Mouse (Mus musculus) olfactory bulb, adult 2 months (tissue): ENCODE results near the gene Nfib. TPM values are rescaled to one million over a fixed set of nuclear protein-coding genes. Genes with fewer than 3 reads are reported as not detected.

ENCODE experiments used
- H3K27ac ChIP-seq: fragments of 200-500 bp; 2 replicates; pipeline ENCODE4 v1.5.1; 2012; ENCODE audit warnings: low read depth, low read length; ENCODE audit not compliant: insufficient read depth
- H3K4me1 ChIP-seq: fragments of 200-500 bp; 2 replicates; pipeline ENCODE4 v1.6.1; 2012; ENCODE audit warnings: low read length; ENCODE audit not compliant: control insufficient read depth, insufficient read depth
- H3K4me3 ChIP-seq: fragments of 200-500 bp; 2 replicates; pipeline ENCODE4 v1.5.1; 2012; ENCODE audit warnings: mild to moderate bottlenecking, low read depth, low read length, moderate library complexity; ENCODE audit not compliant: insufficient read depth
- CTCF ChIP-seq: fragments of 200-500 bp; IDR thresholded peaks from 2 replicates; pipeline ENCODE4 v1.5.1; 2012; ENCODE audit warnings: low read depth, mild to moderate bottlenecking, low read length, moderate library complexity; ENCODE audit not compliant: insufficient read depth
- POLR2A ChIP-seq: fragments of 200-500 bp; IDR thresholded peaks from 2 replicates; pipeline ENCODE4 v1.6.1; 2012; ENCODE audit warnings: mild to moderate bottlenecking, low read depth, low read length, moderate library complexity; ENCODE audit not compliant: insufficient read depth
- WGBS: fragments of 180-500 bp; shearing (Covaris S2); methylation state at CpG from one replicate; pipeline ENCODE4 v1.1.7; 2018; 5-methylcytosine and 5-hydroxymethylcytosine counted together
- polyA plus RNA-seq: library from polyadenylated mRNA; stranded (reverse); fragments of >200 nt; gene quantifications from 2 replicates; pipeline ENCODE4 v1.2.4, GENCODE M21; 2012; ENCODE audit warnings: low replicate concordance; ENCODE audit not compliant: missing spikeins, insufficient read depth, insufficient read length

Nfib gene
- polyA plus RNA-seq, 1 experiment, result not detected

- Histone ChIP-seq H3K4me1 (no peaks in the 10 kb centered on the region), H3K27ac (no peak overlapping the region), H3K4me3 (no peak overlapping the region)
- 68% methylated on average over 7 of the region's 7 CpGs for WGBS
- TF ChIP-seq CTCF, result no peak
- TF ChIP-seq POLR2A, result no peak
These were observed 41.1 kb downstream of the Nfib start for GRCm38 (mm10) chr4:82664436-82664835.

DNA sequence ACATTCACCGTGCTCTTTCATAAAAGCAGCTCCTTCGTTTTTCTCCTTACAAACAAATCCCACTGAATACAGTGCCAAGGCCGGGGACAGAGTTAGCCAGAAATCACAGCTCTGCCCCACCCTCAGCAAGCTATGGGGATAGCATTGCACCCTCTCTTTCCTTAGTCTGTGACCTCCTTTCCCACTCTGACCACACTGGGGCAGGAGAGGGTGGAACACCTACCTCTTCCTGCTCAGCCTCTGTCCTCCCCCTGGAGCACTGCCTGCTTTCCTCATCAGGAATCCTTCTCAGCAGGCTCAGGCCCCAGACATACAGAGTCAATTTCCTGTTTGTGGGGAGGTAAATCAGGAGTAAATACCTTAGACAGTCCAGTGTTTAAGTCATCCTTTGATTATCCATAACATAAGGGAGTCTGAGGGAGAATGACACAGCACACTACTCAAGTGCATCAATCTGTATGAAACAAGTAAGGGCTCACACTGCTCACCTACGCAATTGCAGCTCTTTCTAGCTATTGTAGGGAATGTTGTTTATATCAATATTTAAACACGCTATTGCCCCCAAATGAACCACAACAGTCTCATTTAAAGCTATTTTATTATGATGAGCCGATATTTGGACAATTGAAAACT, 41.7 kb downstream of the Nfib start:
- Histone ChIP-seq H3K4me3 (no peak overlapping the region), H3K4me1 (no peaks in the 10 kb centered on the region), H3K27ac (no peak overlapping the region)
- no peak for TF ChIP-seq POLR2A
- no peak for TF ChIP-seq CTCF
- 80% methylated on average over 6 of the region's 6 CpGs for WGBS

GRCm38 (mm10) chr4:82662626-82663025, 42.9 kb downstream of the Nfib start:
- Histone ChIP-seq H3K4me3 (no peak overlapping the region), H3K27ac (no peak overlapping the region), H3K4me1 (no peaks in the 10 kb centered on the region)
- no peak for TF ChIP-seq POLR2A
- no peak for TF ChIP-seq CTCF
- 81% methylated on average over 3 of the region's 3 CpGs for WGBS

GRCm38 (mm10) chr4:82662222-82662621, 43.3 kb downstream of the Nfib start:
- TF ChIP-seq POLR2A (no peak), CTCF (no peak)
- Histone ChIP-seq H3K27ac (no peak overlapping the region), H3K4me1 (no peaks in the 10 kb centered on the region), H3K4me3 (no peak overlapping the region)
- 44% methylated on average over 9 of the region's 9 CpGs for WGBS

GRCm38 (mm10) chr4:82661215-82661614, 44.3 kb downstream of the Nfib start:
- Histone ChIP-seq H3K27ac (no peak overlapping the region), H3K4me1 (no peaks in the 10 kb centered on the region), H3K4me3 (no peak overlapping the region)
- 95% methylated on average over 7 of the region's 7 CpGs for WGBS
- TF ChIP-seq POLR2A (no peak), CTCF (no peak)

- TF ChIP-seq POLR2A (no peak), CTCF (no peak)
- Histone ChIP-seq H3K4me1 (no peaks in the 10 kb centered on the region), H3K4me3 (no peak overlapping the region), H3K27ac (no peak overlapping the region)
- 85% methylated on average over 5 of the region's 5 CpGs for WGBS
These were observed 59.9 kb downstream of the Nfib start for GRCm38 (mm10) chr4:82645679-82646078.

DNA sequence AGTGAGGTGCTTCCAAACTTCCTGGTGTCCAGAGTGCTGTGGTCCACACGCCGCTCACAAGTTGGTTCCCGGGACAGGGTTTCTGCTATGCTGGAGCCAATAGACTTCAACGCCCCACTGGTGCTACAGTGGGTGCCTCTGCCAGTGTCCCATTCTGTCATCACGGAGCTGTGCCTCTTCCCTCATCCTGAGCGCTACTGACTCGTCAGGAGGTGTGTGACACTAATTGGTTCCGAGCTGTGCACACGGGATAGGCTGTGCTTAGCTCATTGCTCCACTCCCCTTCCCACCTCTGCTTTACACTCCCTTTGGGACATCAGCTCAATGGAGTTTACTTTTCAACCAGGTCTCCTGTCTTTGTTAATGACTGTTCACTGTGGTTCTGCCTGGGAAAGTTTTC, 60.8 kb downstream of the Nfib start:
- Histone ChIP-seq H3K27ac (no peak overlapping the region), H3K4me1 (no peaks in the 10 kb centered on the region), H3K4me3 (no peak overlapping the region)
- TF ChIP-seq POLR2A (no peak), CTCF (no peak)
- 81% methylated on average over 9 of the region's 9 CpGs for WGBS

GRCm38 (mm10) chr4:82643734-82644085, 61.8 kb downstream of the Nfib start:
- no peak for TF ChIP-seq CTCF
- TF ChIP-seq POLR2A, result no peak
- WGBS, result 77% methylated on average over 5 of the region's 5 CpGs
- H3K4me1 ChIP-seq, result no peaks in the 10 kb centered on the region
- H3K4me3 ChIP-seq, result no peak overlapping the region
- no peak overlapping the region for H3K27ac ChIP-seq

GRCm38 (mm10) chr4:82643022-82643733, 62.4 kb downstream of the Nfib start:
- TF ChIP-seq CTCF (no peak), POLR2A (no peak)
- no peak overlapping the region for H3K27ac ChIP-seq
- WGBS, result 53% methylated on average over 6 of the region's 6 CpGs

DNA sequence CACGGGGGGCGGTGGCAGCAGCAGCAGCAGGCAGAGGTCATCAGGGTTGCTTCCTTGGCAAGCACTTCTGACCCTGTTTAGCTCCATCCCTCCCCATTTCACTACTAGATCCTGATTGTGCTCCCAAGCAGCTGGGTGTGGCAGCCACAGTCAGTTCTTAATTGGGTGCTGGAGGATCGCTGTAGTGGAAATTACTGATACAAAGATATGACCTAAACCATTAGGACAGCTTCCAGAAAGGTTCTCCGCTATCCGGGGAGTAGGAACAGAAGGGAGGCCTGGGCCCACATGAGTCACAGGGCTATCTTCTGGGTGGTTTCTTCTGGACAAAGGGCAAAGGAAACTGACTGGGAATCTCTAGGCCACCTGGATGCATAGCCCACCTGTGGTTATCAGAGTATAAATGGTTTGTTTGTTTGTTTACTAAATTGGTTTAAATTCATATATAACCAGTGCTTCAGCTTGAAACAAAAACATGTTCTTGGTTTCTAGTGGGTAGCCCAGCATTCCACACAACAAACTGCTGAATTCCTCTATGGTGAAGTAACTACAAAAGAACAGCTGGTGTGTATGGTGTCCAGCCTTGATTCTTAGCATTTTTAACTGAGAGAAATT, 64.4 kb downstream of the Nfib start:
- H3K4me3 ChIP-seq, result no peak overlapping the region
- no peak overlapping the region for H3K27ac ChIP-seq
- TF ChIP-seq POLR2A (no peak), CTCF (no peak)
- H3K4me1 ChIP-seq, result no peaks in the 10 kb centered on the region
- 82% methylated on average over 5 of the region's 5 CpGs for WGBS

More at GRCm38 (mm10) chr4:82643022-82643733, 62.4 kb downstream of the Nfib start:
- no peak overlapping the region for H3K4me3 ChIP-seq
- H3K4me1 ChIP-seq, result no peaks in the 10 kb centered on the region
